Mouse (Mus musculus) left cerebral cortex, postnatal 10 days (tissue): ENCODE data around the gene Trappc5. TPM values are rescaled to one million over a fixed set of nuclear protein-coding genes. Genes with fewer than 3 reads are reported as not detected.

Experiments used
- DNase-seq, 2 experiments: peaks; one replicate each; pipeline ENCODE4 v3.0.0; 2021 to 2022; ENCODE audit warnings: low spot score in 2 of 2, mixed read lengths in 1 of 2; ENCODE audit errors: extremely low spot score in 1 of 2
- intact Hi-C: fragments of 180-260 bp; cut with DNase I; formaldehyde crosslinking; loops from one replicate; pipeline ENCODE4 v1.15.1; 2025
- total RNA-seq, 2 experiments: library from RNA; stranded (reverse); gene quantifications; 2 replicates each; pipeline ENCODE4 v1.2.3; 2021

The Trappc5 gene
- total RNA-seq, 2 experiments from 2014 or later: 31.2 to 32.3 TPM

DNA sequence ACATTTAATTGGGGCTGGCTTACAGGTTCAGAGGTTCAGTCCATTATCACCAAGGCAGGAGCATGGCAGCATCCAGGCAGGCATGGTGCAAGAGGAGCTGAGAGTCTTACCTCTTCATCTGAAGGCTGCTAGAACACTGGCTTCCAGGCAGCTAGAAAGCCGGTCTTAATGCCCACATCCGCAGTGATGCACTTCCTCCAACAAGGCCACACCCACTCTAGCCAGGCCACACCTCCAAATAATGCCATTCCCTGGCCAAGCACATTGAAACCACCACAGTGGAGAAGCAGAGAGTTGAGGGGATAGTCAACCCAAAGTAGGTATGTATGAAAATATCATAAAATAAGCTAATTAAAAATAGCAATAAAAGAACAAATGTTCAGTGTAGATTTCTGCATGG, 5.7 kb upstream of the Trappc5 start:
- intact Hi-C loops: loop anchor here (5.0 kb wide), 2 partner anchors 43 to 113 kb away; partner anchors contain the start of gene Pcp2
- DNase-seq: no peak

DNA sequence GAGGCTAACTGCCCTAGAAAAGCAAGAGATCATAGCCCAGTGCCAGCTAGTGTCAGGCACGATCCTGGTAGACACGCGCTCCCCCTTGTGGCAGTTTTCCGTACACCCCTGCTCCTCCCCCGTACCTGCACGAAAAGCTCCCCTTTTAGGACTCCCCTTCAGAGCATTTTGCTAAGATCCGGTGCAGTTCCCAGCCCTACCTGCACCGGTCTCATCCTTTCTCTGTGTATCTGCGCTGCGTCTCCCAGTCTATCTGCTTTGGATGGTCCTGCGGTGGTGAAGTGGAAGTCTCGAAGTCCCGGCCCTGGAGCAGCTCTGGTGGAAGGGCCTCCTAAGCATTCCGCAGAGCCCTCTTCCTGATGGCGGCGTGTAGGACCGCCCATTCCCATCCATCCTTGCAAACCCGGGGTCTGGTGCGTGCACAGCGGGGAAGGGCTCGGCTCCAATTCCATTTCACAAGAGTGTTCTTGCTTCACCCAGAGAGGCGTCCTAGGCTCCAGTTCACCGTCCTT, 4.1 kb upstream of the Trappc5 start, which contains the start of gene Fcor:
Gene Fcor (minus strand): TSS at position 383 of the 512 bp plus-strand sequence.
- peak; percentile 78 to 86 for DNase-seq
- intact Hi-C loops: loop anchor here (5.0 kb wide), 2 partner anchors 45 to 115 kb away; partner anchors contain the start of gene Pcp2

GRCm38 (mm10) chr8:3674671-3675070, 1.4 kb upstream of the Trappc5 start:
- DNase-seq: no peak
- intact Hi-C loops: loop anchor here (5.0 kb wide), 2 partner anchors 47 to 117 kb away; partner anchors contain the start of gene Pcp2

DNA sequence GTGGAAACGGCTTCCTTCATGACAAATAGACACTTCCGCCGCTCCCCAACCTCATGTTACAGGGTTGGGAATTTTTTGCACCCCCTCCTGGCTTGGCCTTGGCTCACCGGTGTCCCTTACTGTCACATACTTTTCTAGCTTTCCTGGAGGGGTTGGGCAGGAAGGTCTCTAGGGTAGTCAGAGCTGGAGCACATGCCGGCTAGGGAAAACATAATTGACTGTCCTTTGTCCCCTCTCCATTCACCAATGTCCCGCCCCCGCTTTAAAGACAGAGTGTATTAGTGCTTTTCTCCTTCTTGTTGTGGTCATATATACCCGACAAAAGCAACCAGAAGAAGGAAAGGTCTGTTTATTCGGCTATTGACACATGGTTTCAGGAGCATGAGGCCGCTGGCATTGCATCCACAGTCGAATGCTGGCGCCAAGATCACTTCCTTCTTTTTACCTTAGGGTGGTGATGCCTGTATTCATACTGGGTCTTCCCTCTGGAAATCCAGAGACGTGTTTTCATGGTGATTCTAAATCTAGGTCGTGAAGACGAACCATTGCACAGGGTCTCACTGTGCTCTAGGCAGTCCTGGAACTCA, 987 bp downstream of the Trappc5 start:
- DNase-seq: no peak
- intact Hi-C loops: no loop called here

GRCm38 (mm10) chr8:3678831-3679230, 2.7 kb downstream of the Trappc5 start:
- intact Hi-C loops: no loop called here
- DNase-seq: peak in 1 of 2 experiments; percentile 42

GRCm38 (mm10) chr8:3679236-3679635, 3.1 kb downstream of the Trappc5 start:
- intact Hi-C loops: no loop called here
- DNase-seq: no peak

GRCm38 (mm10) chr8:3679656-3680055, 3.6 kb downstream of the Trappc5 start:
- intact Hi-C loops: no loop called here

GRCm38 (mm10) chr8:3682435-3682834, 6.3 kb downstream of the Trappc5 start:
- intact Hi-C loops: no loop called here
- no peak for DNase-seq

More at GRCm38 (mm10) chr8:3679656-3680055, 3.6 kb downstream of the Trappc5 start:
- DNase-seq: no peak

DNA sequence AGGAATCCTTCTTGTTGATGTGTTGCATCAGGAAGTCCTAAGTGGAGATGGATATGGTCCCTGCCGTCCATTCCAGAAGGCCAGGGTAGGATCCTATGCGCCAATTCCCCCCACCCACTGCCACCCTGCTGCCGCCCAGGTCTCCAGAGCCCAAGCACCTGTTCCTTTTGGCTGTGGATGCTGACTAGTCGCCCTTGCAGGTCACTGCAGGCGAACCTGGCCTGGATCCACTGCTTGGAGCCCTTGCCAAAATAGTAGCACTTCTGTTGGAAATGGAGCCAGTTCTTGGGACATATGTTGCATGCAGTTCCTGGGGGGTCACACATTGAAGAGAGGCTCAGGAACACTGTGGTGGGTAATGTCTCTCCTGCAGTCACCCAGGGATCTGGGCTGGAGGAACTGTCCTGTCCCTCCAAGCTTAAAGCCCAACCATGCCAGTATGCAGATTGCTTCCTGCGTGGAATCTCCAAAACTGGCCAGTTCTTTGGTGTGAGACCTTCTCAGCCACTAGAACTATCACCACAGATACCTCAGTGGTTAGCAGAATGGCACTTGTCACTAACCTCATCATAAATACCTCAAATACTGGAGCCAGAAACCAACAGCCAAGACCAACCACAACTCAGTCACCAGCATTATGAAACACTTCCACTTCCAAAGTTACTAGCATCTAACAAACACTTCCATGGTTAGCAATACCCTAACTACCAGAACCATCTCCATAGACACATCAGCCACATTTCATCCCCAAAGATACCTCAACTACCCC, 7.5 kb downstream of the Trappc5 start:
- intact Hi-C loops: no loop called here
- no peak for DNase-seq

DNA sequence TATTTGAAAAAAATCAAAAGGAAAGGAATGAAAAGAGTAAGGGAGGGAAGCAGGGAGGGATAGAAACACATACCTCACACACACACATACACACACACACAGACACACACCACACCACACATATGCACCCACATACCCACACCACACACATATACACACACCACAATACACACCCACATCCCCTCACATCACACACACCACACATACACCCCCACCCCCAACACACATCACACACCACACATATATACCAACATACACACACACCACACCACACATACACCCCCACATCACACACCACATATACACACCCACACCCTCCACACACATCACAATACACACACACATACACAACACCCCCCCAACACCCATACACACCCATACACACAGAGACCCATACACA, 8.4 kb downstream of the Trappc5 start:
- DNase-seq: no peak
- intact Hi-C loops: no loop called here

DNA sequence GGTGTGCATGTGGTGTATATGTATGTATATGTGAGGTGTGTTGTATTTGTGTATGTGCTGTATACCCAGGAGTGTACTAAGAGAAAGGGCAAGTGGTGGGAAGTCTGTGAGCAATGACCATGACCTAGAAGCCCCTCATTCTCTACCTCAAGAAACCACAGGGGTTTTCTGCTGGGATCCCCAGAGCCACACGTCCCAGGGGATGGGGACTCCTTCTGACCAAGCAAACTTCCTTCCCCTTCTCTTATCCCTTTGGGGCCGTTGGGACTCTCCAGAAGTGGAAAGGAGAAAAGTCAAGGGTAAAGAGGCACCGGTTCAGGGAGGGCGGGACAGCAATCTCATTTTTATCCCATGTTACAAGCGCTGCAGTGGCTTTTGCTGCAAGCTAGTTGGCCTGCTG, 9.3 kb downstream of the Trappc5 start:
- no peak for DNase-seq
- intact Hi-C loops: no loop called here

DNA sequence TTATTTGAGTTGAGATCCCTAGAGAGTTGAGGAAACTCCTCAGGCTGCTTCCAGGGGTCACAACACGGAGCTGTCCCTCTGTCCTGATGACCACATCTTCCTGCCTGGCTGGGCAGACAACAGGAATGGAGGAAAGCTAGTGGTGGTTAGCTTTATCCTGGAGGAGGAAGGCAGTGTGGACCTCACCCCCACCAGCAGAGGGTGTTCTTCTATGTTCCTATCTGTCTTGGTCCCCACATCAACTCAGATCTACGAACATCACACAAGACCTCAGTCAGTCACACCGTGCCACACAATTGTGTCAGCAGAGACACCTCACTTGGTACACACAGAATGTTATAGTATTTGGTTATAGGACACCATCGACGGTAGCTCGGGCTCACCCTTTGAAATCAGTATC, 11.4 kb downstream of the Trappc5 start:
- DNase-seq: no peak
- intact Hi-C loops: no loop called here

- no peak for DNase-seq
- intact Hi-C loops: no loop called here
Observed at GRCm38 (mm10) chr8:3690774-3691173, 14.7 kb downstream of the Trappc5 start.

DNA sequence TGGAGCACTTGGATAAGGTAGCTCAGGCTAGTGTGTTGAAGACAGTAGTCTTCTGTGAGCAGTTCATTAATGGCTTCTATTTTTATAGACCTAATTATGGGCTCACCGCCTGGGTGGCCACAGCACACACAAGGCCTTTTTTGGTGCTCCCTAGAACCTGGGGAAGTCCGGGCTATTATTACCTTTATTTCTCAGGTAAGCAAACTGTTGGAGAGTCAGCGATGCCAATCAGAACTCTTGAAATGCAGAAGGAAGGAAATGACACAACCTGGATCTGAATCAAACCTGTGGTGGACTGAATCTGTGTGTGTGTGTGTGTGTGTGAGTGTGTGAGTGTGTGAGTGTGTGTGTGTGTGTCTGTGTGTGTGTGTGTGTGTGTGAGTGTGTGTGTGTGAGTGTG, 18.0 kb downstream of the Trappc5 start, which contains the start of gene Fcer2a:
Gene Fcer2a (minus strand): TSS at position 55 of the 400 bp plus-strand sequence.
- intact Hi-C loops: no loop called here
- DNase-seq: no peak

DNA sequence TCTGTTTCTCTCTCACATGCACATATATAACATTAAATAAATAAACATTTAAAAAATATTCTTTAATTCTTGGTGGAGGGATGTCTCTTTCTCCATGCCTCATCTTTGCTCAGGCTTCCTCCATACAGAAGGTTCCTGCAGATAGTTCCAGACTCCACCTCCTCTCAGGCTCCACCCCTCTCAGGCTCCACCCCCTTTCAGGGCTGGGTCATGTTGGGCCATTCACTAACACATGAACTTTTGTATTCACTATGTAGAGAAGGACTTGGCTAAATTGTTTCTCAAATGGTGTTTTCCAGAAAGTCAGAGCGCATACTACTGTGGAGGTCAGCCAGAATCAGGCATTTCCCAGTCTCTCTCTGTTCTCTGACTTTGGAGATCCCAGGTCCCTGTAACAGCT, 25.4 kb downstream of the Trappc5 start:
- no peak for DNase-seq

DNA sequence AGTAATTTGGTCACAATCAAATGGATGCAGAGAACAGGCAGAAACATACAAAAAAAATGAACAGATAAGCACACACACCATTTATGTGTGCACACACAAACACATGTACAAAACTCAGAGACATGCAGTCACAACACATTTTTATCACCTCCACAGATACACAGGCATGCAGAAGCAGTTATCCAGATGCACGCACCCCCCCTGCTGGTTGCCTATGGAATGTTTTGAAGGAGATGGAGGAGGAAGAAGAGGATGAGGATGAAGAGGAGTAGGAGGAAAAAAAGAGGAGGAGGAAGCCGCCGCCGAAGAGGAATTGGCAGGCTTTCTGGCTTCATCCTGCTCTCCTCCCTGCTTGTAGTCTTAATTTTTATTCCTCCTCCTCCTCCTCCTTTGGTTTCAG, 29.6 kb downstream of the Trappc5 start:
- DNase-seq: no peak

More for the DNA sequence above, 25.4 kb downstream of the Trappc5 start:
- intact Hi-C loops: no loop called here

GRCm38 (mm10) chr8:3707611-3708010, 31.5 kb downstream of the Trappc5 start:
- intact Hi-C loops: no loop called here
- DNase-seq: no peak

More for the DNA sequence above, 29.6 kb downstream of the Trappc5 start:
- intact Hi-C loops: no loop called here

- intact Hi-C loops: no loop called here
- DNase-seq: no peak
Observed at GRCm38 (mm10) chr8:3710312-3710711, 34.2 kb downstream of the Trappc5 start.

DNA sequence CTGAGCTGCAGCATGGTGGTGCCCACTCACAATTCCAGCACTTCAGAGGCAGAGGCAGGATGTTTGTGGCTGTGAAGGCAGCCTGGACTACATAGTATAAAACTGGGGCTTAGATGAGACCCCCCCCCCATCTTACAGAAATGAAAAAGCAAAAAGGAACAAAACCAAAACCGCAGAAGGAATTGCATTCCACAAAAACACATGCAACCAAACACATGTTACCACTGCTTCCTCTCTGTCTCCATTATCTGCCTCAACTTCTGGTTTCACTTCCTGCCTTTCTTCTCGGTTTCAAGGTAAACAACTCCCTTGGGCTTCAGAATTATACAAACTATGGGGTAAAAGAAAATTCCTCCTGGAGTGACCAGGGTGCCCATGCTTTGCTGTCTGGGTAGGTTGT, 35.5 kb downstream of the Trappc5 start:
- intact Hi-C loops: no loop called here
- no peak for DNase-seq
